Mouse (Mus musculus) forebrain, embryonic 15.5 days (tissue): ENCODE results near the gene Irs1. TPM values are rescaled to one million over a fixed set of nuclear protein-coding genes. Genes with fewer than 3 reads are reported as not detected.
A peak's percentile ranks its signal among the peaks of the same experiment; 100 is the strongest.

Source experiments
- ATAC-seq: fragments of 200-750 bp; cut with Nextera tagmentation; replicated peaks from 2 replicates; pipeline ENCODE4 v1.8.0; 2017; ENCODE audit warnings: mild to moderate bottlenecking, moderate TSS enrichment, moderate library complexity
- H3K27ac ChIP-seq: fragments of 300-500 bp; sonication (generic); replicated peaks from 2 replicates; pipeline ENCODE4 v1.5.1; 2015; ENCODE audit warnings: mild to moderate bottlenecking, inconsistent platforms
- H3K27me3 ChIP-seq: fragments of 300-500 bp; sonication (generic); 2 replicates; pipeline ENCODE4 v1.6.1; 2015; ENCODE audit warnings: inconsistent platforms
- H3K36me3 ChIP-seq: fragments of 300-500 bp; sonication (generic); 2 replicates; pipeline ENCODE4 v1.6.1; 2015; ENCODE audit warnings: mild to moderate bottlenecking, inconsistent platforms
- H3K4me1 ChIP-seq: fragments of 300-500 bp; sonication (generic); 2 replicates; pipeline ENCODE4 v1.6.1; 2015; ENCODE audit warnings: inconsistent platforms
- H3K4me2 ChIP-seq: fragments of 300-500 bp; sonication (generic); replicated peaks from 2 replicates; pipeline ENCODE4 v1.6.1; 2015; ENCODE audit warnings: mild to moderate bottlenecking, inconsistent platforms
- H3K4me3 ChIP-seq: fragments of 300-500 bp; sonication (generic); 2 replicates; pipeline ENCODE4 v1.5.1; 2015; ENCODE audit warnings: mild to moderate bottlenecking, inconsistent platforms
- H3K9ac ChIP-seq: fragments of 300-500 bp; sonication (generic); replicated peaks from 2 replicates; pipeline ENCODE4 v1.6.1; 2015; ENCODE audit warnings: mild to moderate bottlenecking, inconsistent platforms
- H3K9me3 ChIP-seq: fragments of 300-500 bp; sonication (generic); 2 replicates; pipeline ENCODE4 v1.6.1; 2016; ENCODE audit warnings: inconsistent platforms
- WGBS: fragments of 180-500 bp; shearing (Covaris S2); methylation state at CpG from one replicate; pipeline ENCODE4 v1.1.7; 2015; ENCODE audit warnings: mixed read lengths; 5-methylcytosine and 5-hydroxymethylcytosine counted together
- polyA plus RNA-seq: library from polyadenylated mRNA; unstranded; fragments of >200 nt; fragmentation: Nextera tagmentation; extraction: Ambion mirVana; gene quantifications from 2 replicates; pipeline ENCODE4 v1.2.1, GENCODE M21; 2015

The Irs1 gene
- polyA plus RNA-seq, 1 experiment from 2014 or later = 9.1 TPM

GRCm38 (mm10) chr1:82267547-82267946 is 23.7 kb downstream of the Irs1 start:
- no peak overlapping the region for H3K9ac ChIP-seq
- no peaks in the 10 kb centered on the region for H3K36me3 ChIP-seq
- H3K27me3 ChIP-seq = no peaks in the 10 kb centered on the region
- no peak overlapping the region for H3K4me2 ChIP-seq
- peaks cover 3% of the 10 kb centered on the region for H3K4me1 ChIP-seq
- ATAC-seq = no peak
- WGBS = 86% methylated on average over 4 of the region's 4 CpGs
- H3K9me3 ChIP-seq = no peaks in the 10 kb centered on the region
- H3K27ac ChIP-seq = no peak overlapping the region
- no peak overlapping the region for H3K4me3 ChIP-seq

DNA sequence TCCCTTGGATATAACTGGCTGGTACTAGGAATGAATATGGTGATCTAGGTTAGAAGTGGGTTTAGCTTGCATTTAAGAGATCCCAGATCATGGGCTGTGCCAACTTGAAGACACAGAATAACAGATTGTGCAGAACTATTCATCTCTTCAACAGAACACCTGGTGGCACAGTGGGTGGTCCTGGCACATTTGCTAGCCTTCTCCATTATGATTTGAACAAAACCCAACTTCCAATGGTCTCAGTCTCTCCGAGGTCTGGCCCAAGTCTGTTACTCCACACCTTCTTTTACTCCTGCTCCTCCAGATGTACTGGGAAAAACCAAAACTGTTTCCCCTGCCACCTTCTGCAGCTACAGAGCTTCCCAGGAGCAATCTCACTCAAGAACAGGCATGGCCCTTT is 28.9 kb downstream of the Irs1 start:
- Histone ChIP-seq H3K9ac (no peak overlapping the region), H3K9me3 (no peaks in the 10 kb centered on the region), H3K4me2 (no peak overlapping the region), H3K36me3 (no peaks in the 10 kb centered on the region), H3K27ac (0 out of 2 replicates have a peak overlapping the region, but pooled peaks have one; percentile 42), H3K27me3 (no peaks in the 10 kb centered on the region), H3K4me3 (no peak overlapping the region), H3K4me1 (peaks cover 34% of the 10 kb centered on the region)
- 21% methylated on average over 1 of the region's 1 CpGs for WGBS
- no peak for ATAC-seq

- no peak overlapping the region for H3K4me3 ChIP-seq
Observed at GRCm38 (mm10) chr1:82261638-82262037, 29.6 kb downstream of the Irs1 start.

GRCm38 (mm10) chr1:82261053-82261618 is 30.1 kb downstream of the Irs1 start:
- WGBS = 15% methylated on average over 9 of the region's 9 CpGs
- Histone ChIP-seq H3K27ac (peak overlapping the region; percentile 54), H3K36me3 (no peaks in the 10 kb centered on the region), H3K4me1 (peaks cover 35% of the 10 kb centered on the region), H3K4me3 (no peak overlapping the region), H3K9ac (no peak overlapping the region), H3K9me3 (no peaks in the 10 kb centered on the region), H3K4me2 (no peak overlapping the region), H3K27me3 (no peaks in the 10 kb centered on the region)
- ATAC-seq = peak; percentile 95

More at GRCm38 (mm10) chr1:82261638-82262037, 29.6 kb downstream of the Irs1 start:
- H3K9ac ChIP-seq = no peak overlapping the region
- no peak overlapping the region for H3K4me2 ChIP-seq
- peak overlapping the region; percentile 42; the same call in 1 of the 2 replicates for H3K27ac ChIP-seq
- no peaks in the 10 kb centered on the region for H3K36me3 ChIP-seq
- H3K4me1 ChIP-seq = peaks cover 35% of the 10 kb centered on the region
- H3K9me3 ChIP-seq = no peaks in the 10 kb centered on the region
- 66% methylated on average over 5 of the region's 5 CpGs for WGBS
- peak; percentile 61 for ATAC-seq
- H3K27me3 ChIP-seq = no peaks in the 10 kb centered on the region

DNA sequence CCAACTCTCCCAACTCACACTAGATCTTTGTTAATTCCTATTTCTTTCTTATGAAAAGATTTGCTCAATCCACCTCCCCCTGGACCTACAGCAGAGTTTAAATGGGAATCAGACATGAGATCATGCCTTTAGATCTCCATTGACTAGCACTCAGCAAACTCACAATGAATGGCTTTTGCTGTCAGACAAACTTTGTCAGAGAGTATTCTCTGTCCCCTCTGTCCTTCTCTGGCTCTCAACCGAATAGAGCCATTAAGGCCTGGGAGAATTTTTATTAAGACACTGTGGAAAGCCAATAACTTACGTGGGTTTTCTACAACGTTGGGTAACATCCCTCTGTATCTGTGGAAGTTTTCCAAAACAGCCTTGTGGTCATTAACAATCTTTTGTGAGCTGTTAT is 31.2 kb downstream of the Irs1 start:
- WGBS = 23% methylated on average over 3 of the region's 3 CpGs

GRCm38 (mm10) chr1:82258331-82258730 is 32.9 kb downstream of the Irs1 start:
- ATAC-seq = no peak
- Histone ChIP-seq H3K4me1 (peaks cover 35% of the 10 kb centered on the region), H3K27ac (no peak overlapping the region), H3K9ac (no peak overlapping the region), H3K36me3 (peaks cover 3% of the 10 kb centered on the region; the same call in 1 of the 2 replicates), H3K9me3 (no peaks in the 10 kb centered on the region), H3K27me3 (no peaks in the 10 kb centered on the region), H3K4me3 (no peak overlapping the region), H3K4me2 (no peak overlapping the region)
- 42% methylated on average over 7 of the region's 7 CpGs for WGBS

More for the DNA sequence above, 31.2 kb downstream of the Irs1 start:
- no peak for ATAC-seq
- Histone ChIP-seq H3K9me3 (no peaks in the 10 kb centered on the region), H3K4me3 (no peak overlapping the region), H3K4me2 (no peak overlapping the region), H3K36me3 (no peaks in the 10 kb centered on the region), H3K27ac (no peak overlapping the region), H3K27me3 (no peaks in the 10 kb centered on the region), H3K9ac (no peak overlapping the region), H3K4me1 (peaks cover 35% of the 10 kb centered on the region)

DNA sequence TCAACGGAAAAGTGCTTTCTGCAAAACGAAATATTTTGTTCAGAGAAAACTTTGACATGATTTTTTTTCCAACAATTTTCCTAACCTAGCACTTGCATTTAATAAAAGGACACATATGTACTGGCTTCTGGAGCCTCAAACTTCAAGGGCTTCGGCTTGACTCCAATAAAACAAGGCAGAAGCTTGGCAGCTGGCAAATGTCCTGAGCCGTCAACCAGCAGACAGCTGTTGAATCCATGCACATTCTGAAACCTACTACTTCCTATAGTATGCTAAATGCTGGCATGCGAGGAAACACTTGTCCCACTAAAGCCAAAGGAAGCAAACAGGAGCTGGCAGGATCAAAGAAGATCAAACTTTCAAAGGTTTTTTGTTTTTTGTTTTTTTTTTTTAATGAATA is 33.8 kb downstream of the Irs1 start:
- ATAC-seq = no peak
- peaks cover 3% of the 10 kb centered on the region; the same call in 1 of the 2 replicates for H3K36me3 ChIP-seq
- WGBS = 50% methylated on average over 5 of the region's 5 CpGs

DNA sequence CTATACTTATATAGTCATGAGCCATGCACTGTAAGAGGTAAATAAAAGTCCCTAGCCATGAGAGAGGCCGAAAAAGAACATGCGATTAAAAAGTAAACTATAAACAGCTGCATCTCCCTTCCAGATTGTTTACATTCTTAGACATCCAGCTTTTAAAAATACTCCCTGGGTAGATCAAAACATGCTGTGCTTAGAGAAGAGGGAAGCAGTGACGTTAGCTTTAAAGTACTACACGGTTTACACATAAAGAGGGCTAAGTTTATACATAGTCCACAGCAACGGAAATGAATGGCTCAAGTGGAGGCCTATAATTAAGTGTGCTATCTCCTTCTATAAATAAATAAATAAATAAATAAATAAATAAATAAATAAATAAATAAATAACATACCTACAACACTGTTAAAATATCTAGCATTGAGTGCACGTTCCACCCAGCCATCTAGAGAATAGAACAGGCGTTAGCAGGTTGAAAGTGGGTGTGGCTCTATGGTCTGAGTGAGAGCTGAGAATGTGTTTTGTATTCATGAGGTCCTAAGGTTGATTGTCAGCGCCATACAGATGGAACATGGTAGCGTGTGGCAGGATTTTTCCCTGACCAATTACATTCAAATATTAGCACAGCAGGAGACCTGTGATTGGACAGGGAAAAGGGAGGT is 37.3 kb downstream of the Irs1 start:
- WGBS = 83% methylated on average over 9 of the region's 9 CpGs
- no peak for ATAC-seq

More for the DNA sequence above, 33.8 kb downstream of the Irs1 start:
- no peak overlapping the region for H3K27ac ChIP-seq
- no peaks in the 10 kb centered on the region for H3K9me3 ChIP-seq
- no peak overlapping the region for H3K9ac ChIP-seq
- peaks cover 31% of the 10 kb centered on the region for H3K4me1 ChIP-seq
- H3K4me2 ChIP-seq = no peak overlapping the region
- H3K27me3 ChIP-seq = no peaks in the 10 kb centered on the region
- no peak overlapping the region for H3K4me3 ChIP-seq

DNA sequence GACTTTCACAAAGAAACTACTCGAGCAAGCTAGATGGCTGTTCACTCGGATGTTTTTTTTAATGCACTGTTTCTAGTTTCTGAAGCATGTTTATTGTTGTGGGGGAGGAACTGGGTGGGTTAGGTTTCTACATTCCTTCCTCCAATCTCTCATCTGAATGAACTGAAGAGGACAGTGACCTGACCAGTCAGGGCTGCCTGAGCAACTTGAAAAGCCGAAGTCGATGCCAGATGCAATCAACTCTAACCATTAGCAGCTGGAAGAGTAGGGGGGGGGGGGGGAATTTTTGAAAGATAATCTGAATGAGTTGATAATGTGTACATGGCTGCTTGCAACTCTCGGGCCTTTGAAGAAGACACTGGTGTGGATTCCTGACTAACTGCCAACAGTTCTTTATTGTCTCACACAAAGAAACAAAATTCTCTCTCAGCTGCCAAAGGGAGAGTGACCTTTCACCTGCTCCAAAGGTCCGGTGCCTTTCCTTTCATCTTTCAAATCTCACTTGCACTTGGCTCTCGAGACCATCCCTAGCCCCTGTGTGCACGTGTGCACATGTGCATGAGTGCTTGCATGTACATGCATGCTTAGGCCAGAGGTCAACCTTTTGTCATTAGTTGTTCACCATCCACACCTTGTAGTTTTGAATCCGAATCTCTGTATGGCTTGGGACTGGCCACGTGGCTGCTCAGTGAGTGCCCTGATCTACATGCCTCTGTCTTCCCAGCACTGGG is 43.8 kb downstream of the Irs1 start:
- WGBS = 69% methylated on average over 10 of the region's 10 CpGs
- peaks cover 3% of the 10 kb centered on the region; the same call in 1 of the 2 replicates for H3K4me1 ChIP-seq
- no peak overlapping the region for H3K4me3 ChIP-seq
- H3K9me3 ChIP-seq = no peaks in the 10 kb centered on the region
- no peaks in the 10 kb centered on the region for H3K36me3 ChIP-seq
- H3K27me3 ChIP-seq = no peaks in the 10 kb centered on the region
- H3K4me2 ChIP-seq = no peak overlapping the region
- no peak for ATAC-seq
- no peak overlapping the region for H3K27ac ChIP-seq
- no peak overlapping the region for H3K9ac ChIP-seq

More for the DNA sequence above, 37.3 kb downstream of the Irs1 start:
- Histone ChIP-seq H3K9me3 (no peaks in the 10 kb centered on the region), H3K9ac (no peak overlapping the region), H3K27me3 (no peaks in the 10 kb centered on the region), H3K4me3 (no peak overlapping the region), H3K27ac (no peak overlapping the region), H3K36me3 (peaks cover 3% of the 10 kb centered on the region; the same call in 1 of the 2 replicates), H3K4me1 (peaks cover 8% of the 10 kb centered on the region; the same call in 1 of the 2 replicates), H3K4me2 (no peak overlapping the region)

DNA sequence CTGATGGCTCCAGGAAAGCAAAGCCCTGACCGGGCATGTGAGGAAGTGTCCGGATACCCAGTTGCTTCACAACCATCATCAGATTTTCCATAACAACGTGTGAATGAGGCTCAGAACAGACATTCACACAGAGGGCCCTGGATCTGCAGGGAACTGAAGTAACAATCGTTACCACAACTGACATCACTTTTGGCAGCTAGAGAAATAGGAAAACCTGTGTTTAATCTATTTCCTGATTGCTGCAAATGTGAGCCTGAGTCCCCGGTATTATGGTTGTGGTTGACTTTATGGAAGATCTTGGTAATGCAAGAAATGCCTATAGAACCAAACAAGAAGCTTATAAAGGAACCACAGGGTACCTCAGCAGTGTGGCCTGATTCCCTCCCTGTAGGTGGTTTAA is 46.2 kb downstream of the Irs1 start:
- Histone ChIP-seq H3K9me3 (no peaks in the 10 kb centered on the region), H3K27ac (no peak overlapping the region), H3K4me3 (no peak overlapping the region), H3K36me3 (no peaks in the 10 kb centered on the region), H3K4me1 (peaks cover 3% of the 10 kb centered on the region; the same call in 1 of the 2 replicates), H3K4me2 (no peak overlapping the region), H3K27me3 (no peaks in the 10 kb centered on the region), H3K9ac (no peak overlapping the region)
- ATAC-seq = no peak
- WGBS = 69% methylated on average over 5 of the region's 5 CpGs

GRCm38 (mm10) chr1:82243260-82243825 is 47.9 kb downstream of the Irs1 start:
- Histone ChIP-seq H3K27ac (no peak overlapping the region), H3K4me2 (no peak overlapping the region), H3K4me3 (no peak overlapping the region), H3K27me3 (no peaks in the 10 kb centered on the region), H3K9ac (no peak overlapping the region), H3K9me3 (no peaks in the 10 kb centered on the region), H3K36me3 (no peaks in the 10 kb centered on the region), H3K4me1 (peaks cover 3% of the 10 kb centered on the region; the same call in 1 of the 2 replicates)
- 49% methylated on average over 6 of the region's 6 CpGs for WGBS
- peak; percentile 82 for ATAC-seq
